Mouse (Mus musculus): ENCODE results near the gene Gm20532. TPM values are rescaled to one million over a fixed set of nuclear protein-coding genes. Genes with fewer than 3 reads are reported as not detected.
"Not testable (repeated sequence)": the region's sequence is repeated elsewhere in the genome, so short reads cannot be mapped to it uniquely, and the experiment has no call there.

The Gm20532 gene
- polyA plus RNA-seq, 1 experiment from 2014 or later = not detected

DNA sequence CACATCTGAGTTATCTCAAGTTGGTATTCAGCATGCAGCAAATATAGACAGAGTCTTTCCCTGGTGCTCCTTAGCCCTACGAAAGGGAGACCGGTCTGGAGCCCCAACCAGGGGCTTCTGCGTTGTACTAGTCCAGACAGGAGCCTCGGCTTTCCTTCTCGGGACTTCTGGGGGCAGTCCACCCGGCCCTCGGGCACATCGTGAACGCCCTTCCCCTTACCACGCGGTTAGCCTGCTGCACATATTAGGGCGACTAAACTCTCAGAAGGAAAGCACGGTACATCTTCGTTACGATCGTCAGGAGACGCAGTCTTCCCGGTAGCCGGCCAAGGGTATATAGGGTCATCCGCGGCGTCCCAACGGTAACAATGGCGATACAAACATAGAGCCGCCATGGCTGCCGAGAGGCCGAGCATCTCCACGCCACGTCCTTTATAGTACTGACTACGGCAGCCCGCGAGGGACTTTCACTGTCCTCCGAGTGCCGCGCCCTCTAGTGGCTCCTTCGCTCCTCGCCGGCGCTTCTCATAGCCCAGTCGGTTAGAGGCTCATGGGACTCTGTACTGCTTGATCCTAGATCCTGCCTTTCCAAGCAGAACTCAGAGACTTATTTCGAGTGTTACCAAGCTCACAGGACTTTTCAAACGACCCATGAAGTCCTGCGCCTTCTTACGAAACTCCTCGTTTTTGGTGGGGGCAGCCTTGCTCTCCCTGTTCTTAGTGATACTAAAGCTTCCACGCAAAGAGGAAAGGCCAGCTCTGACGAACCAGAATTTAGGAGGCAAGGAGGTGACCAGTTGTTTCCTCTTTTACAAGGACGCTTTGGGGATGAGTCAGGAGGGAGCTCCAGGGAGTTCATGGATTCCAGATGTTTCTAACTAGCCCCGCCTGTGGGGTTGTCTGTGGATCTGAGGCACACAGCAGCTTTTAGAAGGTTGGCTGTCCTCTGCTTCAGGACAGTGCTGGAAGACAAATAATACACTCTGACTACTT is 53.7 kb downstream of the Gm20532 start:
- Histone ChIP-seq H3K9ac (peak overlapping the region; percentile 92), H3K27ac (peak overlapping the region; percentile 82), H3K36me3 (peaks cover 37% of the 10 kb centered on the region), H3K4me2 (peak overlapping the region; percentile 68), H3K9me3 (replicated peaks) (no peaks in the 10 kb centered on the region), H3K27me3 (no peaks in the 10 kb centered on the region), H3K4me1 (peaks cover 33% of the 10 kb centered on the region), H3K4me3 (replicated peaks) (peak overlapping the region; percentile 91)
- ATAC-seq (replicated peaks; ENCODE audit: low FRiP score) = peak; percentile 80
- 3% methylated on average over 49 of the region's 49 CpGs for WGBS

DNA sequence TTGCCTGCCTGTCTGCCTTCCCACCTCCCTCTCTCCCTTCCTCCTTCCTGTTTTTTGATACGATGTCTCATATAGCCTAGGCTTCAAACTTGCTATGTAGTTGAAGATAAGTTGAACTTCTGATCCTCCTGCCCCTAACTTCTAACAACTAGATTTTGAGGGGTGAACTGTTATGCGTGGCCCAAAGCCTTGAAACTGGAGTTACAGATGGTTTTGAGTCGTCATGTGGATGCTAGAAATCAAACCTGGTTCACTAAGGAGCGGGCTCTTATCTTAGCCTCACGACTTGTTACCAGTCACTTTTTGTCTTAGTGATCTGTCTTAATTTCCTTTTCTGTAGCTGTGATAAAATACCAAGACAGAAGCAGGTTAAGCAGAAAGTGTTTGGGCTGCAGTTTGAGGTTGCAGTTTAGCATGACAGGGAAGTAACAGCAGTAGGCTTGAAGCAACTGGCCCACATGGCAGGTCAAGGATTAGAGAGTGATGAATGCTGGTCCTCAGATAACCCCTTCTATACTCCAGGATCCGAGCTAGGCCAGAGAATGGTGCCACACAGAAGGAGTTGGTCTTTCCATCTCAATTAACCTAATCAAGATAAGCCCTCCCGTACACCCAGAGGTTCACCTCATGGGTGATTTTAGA is 54.7 kb downstream of the Gm20532 start:
- 77% methylated on average over 7 of the region's 7 CpGs for WGBS
- Histone ChIP-seq H3K9me3 (replicated peaks) (no peaks in the 10 kb centered on the region), H3K27me3 (no peaks in the 10 kb centered on the region), H3K27ac (peak overlapping the region; percentile 82; the same call in 1 of the 2 replicates), H3K9ac (no peak overlapping the region), H3K4me1 (peaks cover 31% of the 10 kb centered on the region), H3K4me3 (replicated peaks) (no peak overlapping the region), H3K4me2 (no peak overlapping the region), H3K36me3 (peaks cover 27% of the 10 kb centered on the region)
- no peak for ATAC-seq (replicated peaks; ENCODE audit: low FRiP score)

GRCm38 (mm10) chr2:26643942-26644341 is 57.5 kb downstream of the Gm20532 start:
- no peak overlapping the region for H3K27ac ChIP-seq
- ATAC-seq (replicated peaks; ENCODE audit: low FRiP score) = no peak
- H3K27me3 ChIP-seq = no peaks in the 10 kb centered on the region
- no peaks in the 10 kb centered on the region for H3K36me3 ChIP-seq
- H3K9me3 ChIP-seq (replicated peaks) = no peaks in the 10 kb centered on the region
- no peak overlapping the region for H3K9ac ChIP-seq
- H3K4me1 ChIP-seq = peaks cover 8% of the 10 kb centered on the region
- H3K4me2 ChIP-seq = no peak overlapping the region
- 51% methylated on average over 2 of the region's 2 CpGs for WGBS
- H3K4me3 ChIP-seq (replicated peaks) = no peak overlapping the region

DNA sequence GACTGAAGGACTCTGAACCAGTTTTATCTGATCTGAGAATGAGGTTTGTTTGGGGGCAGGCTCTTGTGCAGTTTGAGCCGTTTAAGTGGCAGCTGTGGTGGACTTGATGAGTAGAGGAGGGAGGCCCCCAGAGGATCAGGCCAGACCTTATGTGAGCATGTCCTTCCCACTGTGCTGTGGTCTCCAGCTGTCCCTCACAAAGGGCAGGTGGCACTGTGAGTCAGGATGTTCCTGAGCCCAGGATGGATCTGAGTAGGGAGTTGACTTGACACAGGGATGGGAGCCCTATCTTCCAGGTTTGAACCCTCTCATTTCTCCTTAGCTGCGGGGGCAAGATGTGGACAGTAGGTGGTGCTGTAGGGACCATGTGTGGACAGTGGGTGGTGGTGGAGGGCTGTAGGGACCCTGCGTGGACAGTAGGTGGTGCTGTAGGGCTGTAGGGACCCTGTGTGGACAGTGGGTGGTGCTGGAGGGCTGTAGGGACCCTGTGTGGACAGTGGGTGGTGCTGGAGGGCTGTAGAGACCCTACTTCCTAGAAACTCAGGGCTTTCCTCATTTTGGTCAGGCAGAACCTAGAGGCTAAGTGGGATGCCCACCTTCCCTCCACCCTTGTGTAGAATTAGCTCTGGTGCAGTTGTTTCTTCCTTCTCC is 60.3 kb downstream of the Gm20532 start:
- peak; percentile 96 for ATAC-seq (replicated peaks; ENCODE audit: low FRiP score)
- no peaks in the 10 kb centered on the region for H3K4me1 ChIP-seq
- H3K4me3 ChIP-seq (replicated peaks) = no peak overlapping the region
- no peak overlapping the region for H3K27ac ChIP-seq
- H3K27me3 ChIP-seq = no peaks in the 10 kb centered on the region
- 20% methylated on average over 3 of the region's 3 CpGs for WGBS
- H3K9me3 ChIP-seq (replicated peaks) = no peaks in the 10 kb centered on the region
- no peak overlapping the region for H3K9ac ChIP-seq
- H3K36me3 ChIP-seq = no peaks in the 10 kb centered on the region
- no peak overlapping the region for H3K4me2 ChIP-seq

GRCm38 (mm10) chr2:26654687-26655086 is 68.2 kb downstream of the Gm20532 start:
- Histone ChIP-seq H3K4me3 (replicated peaks) (no peak overlapping the region), H3K36me3 (no peaks in the 10 kb centered on the region), H3K4me2 (no peak overlapping the region), H3K4me1 (no peaks in the 10 kb centered on the region), H3K9me3 (replicated peaks) (no peaks in the 10 kb centered on the region), H3K27me3 (no peaks in the 10 kb centered on the region), H3K9ac (no peak overlapping the region), H3K27ac (no peak overlapping the region)
- WGBS = 45% methylated on average over 1 of the region's 1 CpGs
- ATAC-seq (replicated peaks; ENCODE audit: low FRiP score) = no peak

- Histone ChIP-seq H3K4me2 (no peak overlapping the region), H3K9me3 (replicated peaks) (no peaks in the 10 kb centered on the region), H3K36me3 (no peaks in the 10 kb centered on the region), H3K27ac (no peak overlapping the region), H3K27me3 (no peaks in the 10 kb centered on the region), H3K9ac (no peak overlapping the region), H3K4me3 (replicated peaks) (no peak overlapping the region), H3K4me1 (peaks cover 7% of the 10 kb centered on the region; the same call in 1 of the 2 replicates)
- WGBS = 92% methylated on average over 2 of the region's 2 CpGs
- ATAC-seq (replicated peaks; ENCODE audit: low FRiP score) = no peak
Observed at GRCm38 (mm10) chr2:26657426-26657825, 71.0 kb downstream of the Gm20532 start.

DNA sequence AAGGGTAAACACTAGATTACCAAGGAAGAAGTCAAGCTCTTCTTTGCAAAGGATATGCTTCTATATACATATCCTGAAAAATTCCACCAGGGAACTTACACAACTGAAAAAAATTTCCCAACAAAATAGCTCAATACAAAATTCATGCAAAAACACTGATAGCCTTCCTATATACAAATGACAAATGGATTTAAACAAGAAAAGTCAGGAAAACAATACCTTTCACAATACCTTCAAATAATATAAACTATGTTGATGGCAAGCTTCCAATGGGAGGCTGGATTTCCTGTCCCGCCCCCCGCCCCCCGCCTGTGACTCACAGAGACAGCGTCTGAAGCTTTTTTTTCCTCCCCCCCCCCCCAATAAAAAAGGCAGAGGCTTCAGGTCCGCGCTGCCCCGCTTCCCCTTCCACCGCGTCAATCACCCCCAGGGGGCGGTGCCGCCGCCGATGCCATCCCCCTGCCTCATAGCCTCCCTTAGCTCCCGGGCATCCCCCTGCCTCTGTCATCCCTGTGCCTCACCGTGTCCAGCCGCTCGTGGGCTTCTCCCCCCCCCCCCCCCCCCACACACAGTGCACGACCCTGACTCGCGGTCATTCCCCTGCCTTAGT is 74.8 kb downstream of the Gm20532 start:
- WGBS = 1% methylated on average over 16 of the region's 20 CpGs
- Histone ChIP-seq H3K4me3 (replicated peaks) (peak overlapping the region; percentile 34), H3K9ac (no peak overlapping the region), H3K4me2 (peak overlapping the region; percentile 71), H3K27ac (no peak overlapping the region), H3K27me3 (no peaks in the 10 kb centered on the region), H3K36me3 (no peaks in the 10 kb centered on the region), H3K9me3 (replicated peaks) (no peaks in the 10 kb centered on the region), H3K4me1 (peaks cover 7% of the 10 kb centered on the region; the same call in 1 of the 2 replicates)
- ATAC-seq (replicated peaks; ENCODE audit: low FRiP score) = peak; percentile 29; the same call in 1 of the 2 replicates

GRCm38 (mm10) chr2:26661768-26662508 is 75.5 kb downstream of the Gm20532 start:
- H3K27me3 ChIP-seq = no peaks in the 10 kb centered on the region
- H3K9ac ChIP-seq = no peak overlapping the region
- no peaks in the 10 kb centered on the region for H3K36me3 ChIP-seq
- peak overlapping the region; percentile 71 for H3K4me2 ChIP-seq
- ATAC-seq (replicated peaks; ENCODE audit: low FRiP score) = 0 out of 2 replicates have a peak, but pooled peaks have one; percentile 40
- peak overlapping the region; percentile 34 for H3K4me3 ChIP-seq (replicated peaks)
- H3K27ac ChIP-seq = no peak overlapping the region
- no peaks in the 10 kb centered on the region for H3K9me3 ChIP-seq (replicated peaks)
- WGBS = 40% methylated on average over 29 of the region's 29 CpGs
- peaks cover 7% of the 10 kb centered on the region; the same call in 1 of the 2 replicates for H3K4me1 ChIP-seq

DNA sequence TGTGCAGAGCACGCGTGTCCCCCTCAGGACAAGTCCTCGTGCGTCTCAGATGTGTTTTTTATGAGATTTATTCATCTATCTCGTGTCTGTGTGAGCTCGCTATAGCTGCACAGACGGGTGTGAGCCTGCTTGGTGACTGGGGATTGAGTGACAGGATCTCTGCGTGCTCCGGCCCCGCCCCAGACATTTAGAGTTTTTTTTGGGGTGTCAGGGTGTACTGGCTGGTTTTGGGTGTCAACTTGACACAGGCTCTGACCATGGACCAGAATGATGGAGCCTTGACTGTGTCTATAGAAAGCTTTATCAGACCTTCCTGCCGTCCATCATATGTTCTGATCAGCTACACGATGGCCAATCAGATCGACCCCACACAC is 76.1 kb downstream of the Gm20532 start:
- no peak overlapping the region for H3K27ac ChIP-seq
- no peaks in the 10 kb centered on the region for H3K9me3 ChIP-seq (replicated peaks)
- no peaks in the 10 kb centered on the region for H3K27me3 ChIP-seq
- WGBS = 73% methylated on average over 13 of the region's 13 CpGs
- H3K4me3 ChIP-seq (replicated peaks) = no peak overlapping the region
- no peak overlapping the region for H3K9ac ChIP-seq
- no peak overlapping the region for H3K4me2 ChIP-seq
- H3K36me3 ChIP-seq = no peaks in the 10 kb centered on the region
- no peak for ATAC-seq (replicated peaks; ENCODE audit: low FRiP score)
- H3K4me1 ChIP-seq = peaks cover 7% of the 10 kb centered on the region; the same call in 1 of the 2 replicates

- Histone ChIP-seq H3K27ac (no peak overlapping the region), H3K4me2 (no peak overlapping the region), H3K27me3 (no peaks in the 10 kb centered on the region), H3K9ac (no peak overlapping the region), H3K4me1 (peaks cover 7% of the 10 kb centered on the region; the same call in 1 of the 2 replicates), H3K4me3 (replicated peaks) (no peak overlapping the region), H3K36me3 (no peaks in the 10 kb centered on the region), H3K9me3 (replicated peaks) (no peaks in the 10 kb centered on the region)
- WGBS = 83% methylated on average over 10 of the region's 10 CpGs
- no peak for ATAC-seq (replicated peaks; ENCODE audit: low FRiP score)
Observed at GRCm38 (mm10) chr2:26663112-26663511, 76.7 kb downstream of the Gm20532 start.

GRCm38 (mm10) chr2:26663551-26663950 is 77.1 kb downstream of the Gm20532 start:
- not testable (repeated sequence) for ATAC-seq (replicated peaks; ENCODE audit: low FRiP score)

More at GRCm38 (mm10) chr2:26663551-26663950, 77.1 kb downstream of the Gm20532 start:
- not testable (repeated sequence) for H3K27ac ChIP-seq; H3K27me3 ChIP-seq; H3K9ac ChIP-seq; H3K4me3 ChIP-seq (replicated peaks); H3K4me1 ChIP-seq; H3K36me3 ChIP-seq; H3K4me2 ChIP-seq; H3K9me3 ChIP-seq (replicated peaks)
- 85% methylated on average over 1 of the region's 1 CpGs for WGBS

Measured in kidney, embryonic 15.5 days (tissue).